Mouse (Mus musculus): ENCODE results near the gene Lnx2.

The Lnx2 gene

GRCm38 (mm10) chr5:147050816-147051499 lies 25.4 kb downstream of the Lnx2 start:
- DNase-seq, result peak; percentile 16

GRCm38 (mm10) chr5:147049544-147050209 lies 26.7 kb downstream of the Lnx2 start:
- no peak for DNase-seq

- no peak for DNase-seq
Measured at GRCm38 (mm10) chr5:147045929-147046328, 30.5 kb downstream of the Lnx2 start.

GRCm38 (mm10) chr5:147045311-147045710 lies 31.1 kb downstream of the Lnx2 start:
- DNase-seq, result no peak

GRCm38 (mm10) chr5:147043240-147043844 lies 33.0 kb downstream of the Lnx2 start:
- DNase-seq, result no peak

- DNase-seq, result no peak
Measured at GRCm38 (mm10) chr5:147041965-147042937, 34.1 kb downstream of the Lnx2 start.

GRCm38 (mm10) chr5:147039394-147039793 lies 37.0 kb downstream of the Lnx2 start:
- no peak for DNase-seq

GRCm38 (mm10) chr5:147037601-147038000 lies 38.8 kb downstream of the Lnx2 start:
- no peak for DNase-seq

GRCm38 (mm10) chr5:147036661-147037060 lies 39.7 kb downstream of the Lnx2 start:
- DNase-seq, result no peak

- DNase-seq, result no peak
Measured at GRCm38 (mm10) chr5:147036028-147036427, 40.4 kb downstream of the Lnx2 start.

GRCm38 (mm10) chr5:147035301-147035700 lies 41.1 kb downstream of the Lnx2 start:
- no peak for DNase-seq

GRCm38 (mm10) chr5:147034283-147034682 lies 42.1 kb downstream of the Lnx2 start:
- no peak for DNase-seq

GRCm38 (mm10) chr5:147033155-147033554 lies 43.2 kb downstream of the Lnx2 start:
- no peak for DNase-seq

- no peak for DNase-seq
Measured at GRCm38 (mm10) chr5:147031281-147031680, 45.1 kb downstream of the Lnx2 start.

GRCm38 (mm10) chr5:147024331-147025034 lies 51.9 kb downstream of the Lnx2 start:
- DNase-seq, result no peak

- no peak for DNase-seq
Measured at GRCm38 (mm10) chr5:147023245-147023970, 53.0 kb downstream of the Lnx2 start.

- DNase-seq, result no peak
Measured at GRCm38 (mm10) chr5:147021546-147022265, 54.7 kb downstream of the Lnx2 start.

- DNase-seq, result no peak
Measured at GRCm38 (mm10) chr5:147020579-147020978, 55.8 kb downstream of the Lnx2 start.

GRCm38 (mm10) chr5:147018761-147019160 lies 57.6 kb downstream of the Lnx2 start:
- no peak for DNase-seq

- DNase-seq, result no peak
Measured at GRCm38 (mm10) chr5:147017526-147017925, 58.9 kb downstream of the Lnx2 start.

- DNase-seq, result no peak
Measured at GRCm38 (mm10) chr5:147016622-147017021, 59.8 kb downstream of the Lnx2 start.

All from thymus, postnatal 25 days (tissue).